Mouse (Mus musculus): Measurements from ENCODE around the gene Dnajb12. TPM values are rescaled to one million over a fixed set of nuclear protein-coding genes. Genes with fewer than 3 reads are reported as not detected.

Dnajb12 gene
- polyA plus RNA-seq, 1 experiment from 2014 or later = 24.8 TPM

DNA sequence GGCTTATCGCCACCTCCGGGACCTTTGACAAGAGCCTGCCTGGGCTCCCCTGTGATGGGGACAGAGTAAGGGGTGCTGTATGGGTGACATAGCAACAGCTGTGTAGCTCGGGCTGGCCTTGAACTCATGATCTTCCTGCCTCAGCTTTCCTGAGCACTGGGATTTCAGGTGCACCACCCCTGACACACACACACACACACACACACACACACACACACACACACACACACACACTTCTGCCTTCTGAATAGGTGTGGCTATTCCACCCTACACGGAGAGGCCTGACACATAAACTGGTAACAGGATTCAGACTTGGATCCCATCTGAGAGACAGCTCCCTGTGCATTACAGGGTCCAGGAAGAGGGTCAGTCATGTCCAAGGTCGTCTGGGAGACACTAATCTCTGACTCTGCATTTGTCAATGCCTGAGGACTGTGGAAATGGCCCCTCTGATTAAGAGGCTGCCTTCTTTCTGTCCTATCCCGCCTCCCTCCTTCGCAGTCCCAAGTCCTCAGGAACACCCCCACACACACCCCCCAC lies 29.5 kb downstream of the Dnajb12 start:
- H3K4me2 ChIP-seq (replicated peaks) = peak overlapping the region; percentile 35
- H3K27ac ChIP-seq (replicated peaks) = peak overlapping the region; percentile 86
- 52% methylated on average over 7 of the region's 7 CpGs for WGBS
- peaks cover 49% of the 10 kb centered on the region for H3K4me1 ChIP-seq
- no peaks in the 10 kb centered on the region; the same call in 1 of the 2 replicates for H3K27me3 ChIP-seq
- no peak for ATAC-seq (ENCODE audit: insufficient number of reproducible peaks, low FRiP score, low TSS enrichment, low read depth)
- no peak overlapping the region for H3K4me3 ChIP-seq (replicated peaks)
- no peaks in the 10 kb centered on the region for H3K36me3 ChIP-seq
- H3K9ac ChIP-seq = no peak overlapping the region
- no peaks in the 10 kb centered on the region for H3K9me3 ChIP-seq (replicated peaks)

DNA sequence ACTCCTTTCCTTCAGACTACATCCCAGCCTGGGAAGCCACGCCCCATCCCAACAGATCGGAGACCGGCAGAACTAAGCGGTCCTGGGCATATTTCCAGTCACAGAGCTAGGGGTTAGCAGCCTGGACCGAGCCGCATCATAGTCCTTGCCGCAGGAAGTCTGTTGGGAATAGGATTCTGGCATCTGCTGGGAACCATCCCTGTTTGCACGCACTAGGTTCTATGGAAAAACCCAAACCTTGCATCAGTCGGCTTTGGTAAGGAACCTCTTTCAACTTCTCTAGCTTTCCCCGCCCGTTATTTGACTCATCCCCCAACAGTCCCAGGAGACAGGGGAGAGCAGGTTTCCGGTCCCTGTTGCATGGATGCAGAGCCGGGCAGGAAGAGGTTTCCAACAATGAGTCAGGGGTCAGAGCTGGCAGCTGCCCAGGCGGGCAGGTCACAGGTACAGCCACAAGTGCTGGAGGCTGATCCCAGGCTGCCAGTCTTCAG lies 30.0 kb downstream of the Dnajb12 start:
- Histone ChIP-seq H3K27me3 (no peaks in the 10 kb centered on the region; the same call in 1 of the 2 replicates), H3K9me3 (replicated peaks) (no peaks in the 10 kb centered on the region), H3K4me2 (replicated peaks) (peak overlapping the region; percentile 35), H3K36me3 (no peaks in the 10 kb centered on the region), H3K27ac (replicated peaks) (peak overlapping the region; percentile 86), H3K4me3 (replicated peaks) (no peak overlapping the region), H3K9ac (no peak overlapping the region), H3K4me1 (peaks cover 48% of the 10 kb centered on the region)
- 4% methylated on average over 14 of the region's 14 CpGs for WGBS
- peak; percentile 63 for ATAC-seq (ENCODE audit: insufficient number of reproducible peaks, low FRiP score, low TSS enrichment, low read depth)

DNA sequence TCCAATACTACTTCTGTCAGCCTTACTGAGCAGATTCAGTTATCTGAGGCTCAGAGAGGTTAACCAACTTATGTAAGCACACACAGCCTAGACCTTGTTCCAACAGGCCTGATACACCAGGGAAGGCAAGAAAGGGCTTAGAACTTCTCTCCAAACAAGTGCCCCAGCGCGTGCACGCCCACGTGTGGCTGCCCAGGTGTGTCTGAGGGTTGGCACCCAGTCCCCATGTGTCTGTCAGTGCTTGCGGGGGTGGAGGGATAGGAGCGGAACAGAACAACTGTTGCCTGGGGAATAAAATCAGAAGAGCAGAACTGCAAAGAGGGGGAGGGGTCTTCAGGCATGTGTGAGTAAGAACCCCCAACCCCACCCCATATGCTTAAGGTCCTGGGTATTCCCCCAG lies 31.7 kb downstream of the Dnajb12 start:
- Histone ChIP-seq H3K4me3 (replicated peaks) (0 out of 2 replicates have a peak overlapping the region, but pooled peaks have one; percentile 0), H3K4me2 (replicated peaks) (peak overlapping the region; percentile 38), H3K27me3 (no peaks in the 10 kb centered on the region; the same call in 1 of the 2 replicates), H3K9me3 (replicated peaks) (no peaks in the 10 kb centered on the region), H3K27ac (replicated peaks) (no peak overlapping the region), H3K9ac (no peak overlapping the region), H3K36me3 (no peaks in the 10 kb centered on the region), H3K4me1 (peaks cover 56% of the 10 kb centered on the region)
- WGBS = 31% methylated on average over 6 of the region's 6 CpGs
- no peak for ATAC-seq (ENCODE audit: insufficient number of reproducible peaks, low FRiP score, low TSS enrichment, low read depth)

DNA sequence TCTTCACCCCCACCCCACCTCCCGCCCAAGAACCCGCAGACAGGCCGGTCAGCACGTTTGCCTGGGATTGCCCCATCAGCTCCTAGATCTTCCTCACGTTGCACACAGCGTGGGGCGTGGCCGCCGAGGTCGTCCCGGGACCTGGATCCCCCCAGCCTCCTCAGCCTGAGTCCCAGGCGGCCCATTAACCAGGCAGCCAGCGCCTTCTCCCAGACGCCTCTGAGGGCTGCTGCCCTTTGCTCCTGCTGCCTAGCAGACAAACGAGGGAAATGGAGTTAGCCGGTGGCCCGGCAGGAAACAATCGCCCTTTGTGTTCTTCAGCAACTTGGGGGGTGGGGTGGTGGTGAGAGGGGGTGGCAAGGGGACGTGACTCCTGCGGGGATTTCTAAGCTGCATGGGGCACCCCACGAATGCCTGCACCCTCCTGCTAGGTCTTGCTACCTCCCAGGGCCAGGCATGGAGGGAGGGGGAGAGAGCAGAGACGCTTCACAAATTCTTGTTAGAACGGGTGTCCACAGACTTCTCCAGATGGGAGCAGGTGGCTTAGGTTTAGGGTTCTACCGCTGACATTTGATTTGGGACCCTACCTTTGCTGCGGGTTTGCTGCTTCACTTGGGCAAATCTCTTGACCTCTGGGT lies 32.3 kb downstream of the Dnajb12 start:
- Histone ChIP-seq H3K9ac (no peak overlapping the region), H3K27me3 (no peaks in the 10 kb centered on the region; the same call in 1 of the 2 replicates), H3K36me3 (no peaks in the 10 kb centered on the region), H3K4me1 (peaks cover 62% of the 10 kb centered on the region), H3K27ac (replicated peaks) (no peak overlapping the region; the same call in 1 of the 2 replicates), H3K9me3 (replicated peaks) (no peaks in the 10 kb centered on the region), H3K4me3 (replicated peaks) (0 out of 2 replicates have a peak overlapping the region, but pooled peaks have one; percentile 0), H3K4me2 (replicated peaks) (peak overlapping the region; percentile 38)
- WGBS = 7% methylated on average over 25 of the region's 25 CpGs
- no peak for ATAC-seq (ENCODE audit: insufficient number of reproducible peaks, low FRiP score, low TSS enrichment, low read depth)

DNA sequence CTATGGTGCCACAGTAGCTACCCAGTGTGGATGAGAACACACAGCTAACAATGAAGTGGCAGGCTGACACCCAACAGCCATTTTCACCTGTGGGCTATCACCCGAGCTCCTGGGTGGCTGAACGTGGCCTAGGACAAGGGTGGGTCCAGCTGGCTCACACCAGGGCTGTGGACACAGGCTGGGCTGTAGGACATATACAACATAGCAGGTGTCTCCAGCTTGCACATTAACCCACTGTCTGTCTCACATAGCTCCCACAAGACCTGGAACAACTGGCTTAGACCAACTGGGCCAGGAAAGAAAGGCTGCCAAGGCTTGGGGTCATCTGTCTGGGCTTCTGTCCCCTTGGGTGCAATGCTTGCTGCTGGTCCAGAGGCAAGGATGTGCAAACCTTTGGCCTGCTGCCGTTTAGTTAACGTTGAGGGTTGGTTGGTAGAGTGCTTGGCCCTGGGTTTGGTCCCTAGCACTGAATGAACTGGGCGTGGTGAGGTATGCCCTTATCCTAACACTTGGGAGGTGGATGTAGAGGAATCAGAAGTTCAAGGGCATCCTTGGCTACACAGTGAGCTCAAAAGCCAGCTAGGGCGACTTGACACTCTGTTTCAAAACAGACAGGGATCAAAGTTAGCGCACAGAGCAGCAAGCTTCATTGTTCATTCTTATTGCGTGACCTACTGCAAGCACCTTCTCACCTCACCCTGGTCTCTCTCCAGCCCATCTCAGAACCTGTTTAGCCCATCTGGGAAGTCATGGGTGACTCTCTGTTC lies 36.0 kb downstream of the Dnajb12 start:
- no peak overlapping the region for H3K9ac ChIP-seq
- ATAC-seq (ENCODE audit: insufficient number of reproducible peaks, low FRiP score, low TSS enrichment, low read depth) = no peak
- peak overlapping the region; percentile 48 for H3K27ac ChIP-seq (replicated peaks)
- H3K27me3 ChIP-seq = no peaks in the 10 kb centered on the region; the same call in 1 of the 2 replicates
- H3K36me3 ChIP-seq = no peaks in the 10 kb centered on the region
- peaks cover 52% of the 10 kb centered on the region for H3K4me1 ChIP-seq
- H3K4me3 ChIP-seq (replicated peaks) = no peak overlapping the region
- H3K4me2 ChIP-seq (replicated peaks) = no peak overlapping the region
- 89% methylated on average over 8 of the region's 8 CpGs for WGBS
- no peaks in the 10 kb centered on the region for H3K9me3 ChIP-seq (replicated peaks)

DNA sequence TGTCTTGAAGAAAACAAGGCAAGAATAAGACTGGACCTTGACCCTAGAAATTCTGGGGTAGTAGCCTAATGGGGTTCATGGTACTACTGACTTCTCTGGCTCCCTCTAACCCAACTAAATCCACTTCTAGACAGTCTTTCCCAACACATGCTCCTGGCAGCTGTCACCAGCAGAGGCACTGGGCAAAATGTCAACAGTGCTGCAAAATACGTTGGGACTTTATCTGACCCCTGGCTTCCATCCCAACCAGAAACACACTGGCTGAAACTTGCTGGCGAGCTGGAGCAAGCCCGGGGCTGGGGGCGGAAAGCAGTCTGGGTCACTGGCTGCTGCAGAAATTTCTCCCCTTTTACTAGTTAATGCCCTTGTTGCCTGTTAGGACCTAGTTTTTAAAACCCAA lies 36.8 kb downstream of the Dnajb12 start:
- ATAC-seq (ENCODE audit: insufficient number of reproducible peaks, low FRiP score, low TSS enrichment, low read depth) = no peak
- no peaks in the 10 kb centered on the region for H3K27me3 ChIP-seq
- WGBS = 3% methylated on average over 4 of the region's 4 CpGs

DNA sequence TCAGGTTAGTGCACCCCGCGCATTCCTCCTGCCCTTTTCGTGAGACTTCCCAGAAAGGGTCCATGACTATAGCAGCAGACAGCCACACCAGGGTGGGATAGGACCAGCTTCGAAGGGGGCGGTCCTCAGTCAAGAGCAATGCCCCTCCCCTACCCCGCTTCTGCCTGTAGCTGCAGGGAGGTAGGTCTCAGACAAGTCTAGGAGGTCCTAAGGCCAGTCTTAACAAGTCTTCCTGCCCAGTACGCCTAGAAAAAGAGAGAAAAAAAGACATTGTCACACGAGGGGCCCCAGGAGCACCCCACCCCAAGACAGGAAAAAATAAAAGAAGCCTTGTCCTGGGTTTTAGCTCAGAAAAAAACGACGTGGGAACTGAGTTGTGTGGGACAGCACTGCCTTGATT lies 37.3 kb downstream of the Dnajb12 start:
- H3K36me3 ChIP-seq = no peaks in the 10 kb centered on the region
- H3K27me3 ChIP-seq = no peaks in the 10 kb centered on the region
- no peaks in the 10 kb centered on the region for H3K9me3 ChIP-seq (replicated peaks)
- peak overlapping the region; percentile 34 for H3K4me3 ChIP-seq (replicated peaks)
- peak overlapping the region; percentile 63 for H3K4me2 ChIP-seq (replicated peaks)
- peaks cover 52% of the 10 kb centered on the region for H3K4me1 ChIP-seq
- H3K27ac ChIP-seq (replicated peaks) = peak overlapping the region; percentile 88
- ATAC-seq (ENCODE audit: insufficient number of reproducible peaks, low FRiP score, low TSS enrichment, low read depth) = peak; percentile 81
- H3K9ac ChIP-seq = peak overlapping the region; percentile 12; the same call in 1 of the 2 replicates
- WGBS = 2% methylated on average over 10 of the region's 10 CpGs

More for the DNA sequence above, 36.8 kb downstream of the Dnajb12 start:
- no peaks in the 10 kb centered on the region for H3K9me3 ChIP-seq (replicated peaks)
- H3K36me3 ChIP-seq = no peaks in the 10 kb centered on the region
- H3K9ac ChIP-seq = peak overlapping the region; percentile 12; the same call in 1 of the 2 replicates
- peak overlapping the region; percentile 63 for H3K4me2 ChIP-seq (replicated peaks)
- H3K4me3 ChIP-seq (replicated peaks) = peak overlapping the region; percentile 34
- peaks cover 52% of the 10 kb centered on the region for H3K4me1 ChIP-seq
- peak overlapping the region; percentile 88 for H3K27ac ChIP-seq (replicated peaks)

DNA sequence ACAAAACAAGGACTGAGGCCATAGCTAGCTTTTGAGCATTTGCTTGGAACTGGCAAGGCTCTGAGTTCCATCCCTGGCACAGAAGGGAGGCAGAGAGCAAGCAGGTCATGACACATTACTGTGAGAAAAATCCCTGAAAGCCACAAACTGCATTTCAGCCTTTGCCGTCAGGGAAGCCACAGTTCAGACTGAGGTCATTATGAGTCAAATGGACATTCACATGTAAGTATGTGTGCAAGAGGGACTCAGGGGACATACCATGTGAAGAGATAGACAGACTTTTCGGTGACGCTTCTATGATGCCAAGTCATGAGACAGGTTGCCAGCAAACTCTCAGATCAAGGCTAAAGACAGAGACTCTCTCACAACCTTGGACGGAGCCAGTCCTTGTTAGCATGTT lies 38.8 kb downstream of the Dnajb12 start:
- 86% methylated on average over 4 of the region's 4 CpGs for WGBS

DNA sequence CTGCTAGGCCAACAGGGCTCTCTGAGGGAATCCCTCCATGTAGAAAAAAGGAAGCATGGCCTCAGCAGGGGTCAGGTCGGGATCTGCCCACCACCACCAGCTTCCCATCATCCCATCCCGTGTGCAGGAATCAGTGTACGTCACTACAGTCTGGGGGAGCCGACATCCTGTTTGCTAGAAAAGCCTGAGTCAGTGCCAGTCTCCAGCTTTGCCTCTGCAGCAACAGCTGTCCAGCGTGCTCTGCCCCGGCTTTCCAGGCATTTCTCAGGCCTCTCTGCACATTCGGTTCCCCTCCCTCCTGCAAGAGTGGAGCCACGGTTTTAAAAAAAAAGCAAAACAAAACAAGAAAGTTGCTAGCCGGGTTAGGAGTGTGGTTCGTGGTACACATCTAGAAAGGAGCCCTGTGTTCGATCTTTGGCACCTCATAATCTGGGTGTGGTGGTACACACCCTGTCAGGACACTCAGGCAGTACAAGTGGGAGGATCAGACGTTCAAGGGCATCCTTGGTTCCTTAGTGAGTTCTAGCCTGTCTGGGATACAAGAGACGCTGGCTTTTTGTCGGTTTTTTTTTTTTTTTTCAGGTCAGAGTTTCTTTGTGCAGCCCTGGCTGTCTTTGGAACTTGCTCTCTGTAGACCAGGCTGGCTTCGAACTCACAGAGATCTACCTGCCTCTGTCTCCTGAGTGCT lies 40.3 kb downstream of the Dnajb12 start:
- no peak overlapping the region for H3K4me2 ChIP-seq (replicated peaks)
- no peak for ATAC-seq (ENCODE audit: insufficient number of reproducible peaks, low FRiP score, low TSS enrichment, low read depth)
- no peaks in the 10 kb centered on the region for H3K36me3 ChIP-seq
- no peak overlapping the region for H3K9ac ChIP-seq
- H3K9me3 ChIP-seq (replicated peaks) = no peaks in the 10 kb centered on the region
- H3K27ac ChIP-seq (replicated peaks) = peak overlapping the region; percentile 92
- H3K27me3 ChIP-seq = no peaks in the 10 kb centered on the region
- H3K4me1 ChIP-seq = peaks cover 54% of the 10 kb centered on the region
- no peak overlapping the region for H3K4me3 ChIP-seq (replicated peaks)
- 30% methylated on average over 15 of the region's 15 CpGs for WGBS

More for the DNA sequence above, 38.8 kb downstream of the Dnajb12 start:
- Histone ChIP-seq H3K36me3 (no peaks in the 10 kb centered on the region), H3K27ac (replicated peaks) (no peak overlapping the region), H3K4me3 (replicated peaks) (no peak overlapping the region), H3K27me3 (no peaks in the 10 kb centered on the region), H3K4me1 (peaks cover 49% of the 10 kb centered on the region), H3K4me2 (replicated peaks) (no peak overlapping the region), H3K9me3 (replicated peaks) (no peaks in the 10 kb centered on the region), H3K9ac (no peak overlapping the region)
- ATAC-seq (ENCODE audit: insufficient number of reproducible peaks, low FRiP score, low TSS enrichment, low read depth) = no peak

DNA sequence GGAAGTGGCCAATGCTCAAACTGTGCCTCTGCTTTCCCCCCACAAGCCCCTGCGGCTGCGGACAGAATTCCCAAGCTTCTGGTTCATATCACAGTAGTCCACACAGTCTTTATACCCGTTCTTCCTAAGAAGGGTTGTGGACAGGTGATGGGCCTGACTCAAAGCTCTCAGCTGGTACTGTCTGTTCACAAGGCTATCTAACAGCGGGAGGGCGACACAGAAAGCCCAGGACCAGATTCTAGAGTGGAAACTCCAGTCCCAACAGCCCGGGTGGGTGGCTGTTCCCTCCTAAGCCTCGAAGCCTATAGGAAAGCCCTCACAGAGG lies 41.1 kb downstream of the Dnajb12 start:
- Histone ChIP-seq H3K9me3 (replicated peaks) (no peaks in the 10 kb centered on the region), H3K27me3 (no peaks in the 10 kb centered on the region), H3K27ac (replicated peaks) (peak overlapping the region; percentile 92), H3K4me1 (peaks cover 52% of the 10 kb centered on the region), H3K9ac (0 out of 2 replicates have a peak overlapping the region, but pooled peaks have one; percentile 31), H3K4me2 (replicated peaks) (peak overlapping the region; percentile 84), H3K4me3 (replicated peaks) (peak overlapping the region; percentile 41), H3K36me3 (no peaks in the 10 kb centered on the region)
- peak; percentile 15; the same call in 1 of the 2 replicates for ATAC-seq (ENCODE audit: insufficient number of reproducible peaks, low FRiP score, low TSS enrichment, low read depth)
- 11% methylated on average over 7 of the region's 7 CpGs for WGBS

Measured in embryonic facial prominence, embryonic 15.5 days (tissue).